Mouse (Mus musculus) brain, embryonic 14.5 days (tissue): ENCODE data around the gene Bcas1. TPM values are rescaled to one million over a fixed set of nuclear protein-coding genes. Genes with fewer than 3 reads are reported as not detected.

Source experiments
- DNase-seq: peaks from one replicate; pipeline ENCODE4 v3.0.0-alpha.2; 2011; ENCODE audit warnings: low read depth
- CTCF ChIP-seq: fragments of 200-500 bp; IDR thresholded peaks from 2 replicates; pipeline ENCODE4 v1.5.1; 2012; ENCODE audit warnings: inconsistent platforms, mild to moderate bottlenecking, moderate library complexity, borderline replicate concordance; ENCODE audit not compliant: insufficient read depth, insufficient read length; ENCODE audit errors: extremely low read depth
- POLR2A ChIP-seq: fragments of 200-500 bp; IDR thresholded peaks from 2 replicates; pipeline ENCODE4 v1.6.1; 2012; ENCODE audit warnings: mild to moderate bottlenecking, inconsistent platforms, borderline replicate concordance; ENCODE audit not compliant: poor library complexity, insufficient read depth, insufficient read length, severe bottlenecking; ENCODE audit errors: extremely low read depth
- polyA plus RNA-seq: library from polyadenylated mRNA; depleted of rRNA; stranded (reverse); fragments of >200 nt; gene quantifications from 2 replicates; pipeline ENCODE4 v1.2.3, GENCODE M21; 2012

Gene Bcas1
- polyA plus RNA-seq, 1 experiment: 9.4 TPM

DNA sequence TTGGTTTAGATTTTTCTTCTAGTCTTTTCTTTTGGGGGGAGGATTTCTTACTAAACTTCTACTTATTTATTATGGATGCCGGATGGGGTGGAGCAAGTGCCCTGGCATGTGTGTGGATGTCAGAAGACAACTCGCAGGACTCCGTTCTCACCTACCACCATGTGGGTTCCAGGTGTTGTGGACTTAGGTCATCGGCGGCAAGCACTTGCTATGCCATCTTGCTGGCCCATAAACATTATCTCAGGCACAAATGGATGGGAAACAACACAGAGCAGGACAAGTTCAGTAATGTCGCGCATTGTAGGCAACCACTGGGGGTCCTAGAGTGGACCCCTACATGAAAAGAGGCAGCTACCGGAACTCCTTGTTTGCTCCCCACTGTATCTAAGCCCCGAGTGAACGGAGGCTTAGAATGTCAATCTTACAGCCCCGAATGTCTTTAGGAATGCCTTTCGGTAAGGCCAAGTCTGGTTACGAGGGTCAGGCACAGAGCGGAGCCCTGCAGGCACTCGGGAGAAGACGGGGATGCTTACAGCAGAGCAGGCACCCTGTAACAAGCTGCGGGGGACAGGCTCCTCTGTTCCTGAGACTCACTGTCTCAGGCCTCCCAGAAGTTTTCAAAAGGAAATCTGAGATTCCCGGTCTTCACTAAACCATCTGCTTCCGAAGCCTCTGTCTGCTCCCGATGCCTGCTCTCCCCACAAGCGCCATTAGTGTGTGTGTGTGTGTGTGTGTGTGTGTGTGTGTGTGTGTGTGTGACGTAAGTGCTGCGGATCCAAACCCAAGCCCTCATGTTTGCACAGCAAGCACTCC, 16.8 kb downstream of the Bcas1 start:
- peak; percentile 56 for DNase-seq
- TF ChIP-seq POLR2A (no peak), CTCF (no peak)

DNA sequence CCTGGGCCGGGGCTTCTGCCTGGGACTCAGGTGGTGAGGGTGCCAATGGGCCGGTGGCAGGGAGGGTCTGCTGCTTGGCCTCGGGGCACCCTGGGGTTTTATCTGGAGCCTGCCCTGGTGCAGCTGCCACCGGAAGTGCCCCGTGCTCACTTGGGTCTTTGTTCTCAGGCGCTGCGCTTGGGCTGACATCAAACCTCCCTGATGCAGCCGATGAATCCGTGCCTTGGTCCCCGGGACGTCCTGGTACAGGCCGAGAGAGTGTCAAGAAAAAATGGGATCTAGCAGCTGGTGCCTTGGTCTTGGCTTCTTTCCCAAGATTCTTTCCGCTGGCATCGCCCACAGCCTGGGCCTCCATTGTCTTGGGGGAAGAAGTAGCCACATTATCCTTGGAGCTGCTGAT, 21.2 kb downstream of the Bcas1 start:
- no peak for TF ChIP-seq CTCF
- TF ChIP-seq POLR2A: no peak
- peak; percentile 70 for DNase-seq

DNA sequence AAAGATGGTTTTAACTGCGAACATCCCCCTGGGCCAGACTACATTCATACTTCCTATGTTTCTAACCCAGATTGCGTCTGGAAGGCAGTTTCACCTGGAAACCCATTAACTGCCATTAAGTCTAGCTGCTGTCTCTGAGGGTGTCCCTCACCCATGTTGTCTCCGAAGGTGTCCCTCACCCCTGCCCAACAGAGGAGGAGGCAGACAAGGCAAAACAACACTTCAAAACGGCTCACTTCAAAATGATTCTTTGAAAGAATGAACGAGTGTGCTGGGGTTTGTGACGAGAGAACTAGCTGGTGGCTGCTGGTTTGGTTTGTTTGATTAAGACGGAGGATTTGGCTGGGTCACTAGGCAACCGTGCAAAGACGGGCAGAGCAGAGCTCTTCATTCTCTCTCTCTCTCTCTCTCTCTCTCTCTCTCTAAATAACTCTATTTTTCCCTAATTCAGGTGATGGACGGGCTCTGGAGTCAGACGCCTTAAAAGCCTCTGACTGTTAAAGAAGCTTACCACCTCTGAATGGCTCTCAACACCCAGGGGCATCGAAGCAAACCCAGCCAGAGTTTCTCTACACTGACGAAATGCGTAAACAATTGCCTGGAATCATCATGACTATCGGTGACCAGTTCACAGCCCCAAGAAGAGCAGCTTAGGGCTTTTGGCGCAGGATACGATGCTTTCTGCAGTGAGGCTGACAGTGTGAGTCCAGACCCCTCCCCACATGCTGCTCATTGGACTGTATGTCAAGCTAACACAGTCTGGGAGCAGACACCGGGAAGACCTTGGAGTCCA, 22.7 kb downstream of the Bcas1 start:
- TF ChIP-seq CTCF (no peak), POLR2A (no peak)
- peak; percentile 78 for DNase-seq

DNA sequence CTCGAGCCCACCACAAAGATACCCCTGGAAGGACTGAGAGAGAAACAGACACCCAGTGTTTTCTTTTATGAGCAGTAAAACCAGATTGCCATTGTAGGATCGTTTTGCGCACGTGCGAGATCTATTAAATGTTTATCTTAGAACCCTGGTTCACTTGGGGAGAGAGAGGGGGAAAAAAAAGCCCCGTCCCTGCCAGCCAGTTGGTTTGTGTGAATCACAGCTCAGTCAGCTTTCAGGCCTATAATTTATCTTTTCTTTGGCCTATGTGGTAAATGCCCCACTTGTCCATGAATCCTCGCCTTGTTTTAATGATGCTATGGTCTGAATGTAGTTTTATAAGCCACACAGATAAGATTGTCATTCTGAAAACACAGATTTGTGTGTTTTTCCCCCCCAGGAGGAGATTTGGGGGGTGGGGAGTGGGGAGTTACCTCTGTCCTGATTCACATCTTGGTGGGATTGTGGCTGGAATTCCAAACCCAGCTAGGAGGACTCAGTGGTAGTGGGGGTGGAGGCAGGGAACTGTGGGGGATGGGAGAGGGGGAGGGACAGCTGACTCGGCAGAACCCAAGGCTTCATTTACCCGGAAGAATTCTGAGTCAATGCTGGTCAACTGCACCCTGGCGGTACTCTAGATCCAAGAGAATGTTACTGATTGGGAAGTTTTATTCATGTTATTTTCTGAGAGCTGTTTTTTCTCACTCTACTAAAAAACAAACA, 23.8 kb downstream of the Bcas1 start:
- TF ChIP-seq POLR2A (no peak), CTCF (no peak)
- no peak for DNase-seq

DNA sequence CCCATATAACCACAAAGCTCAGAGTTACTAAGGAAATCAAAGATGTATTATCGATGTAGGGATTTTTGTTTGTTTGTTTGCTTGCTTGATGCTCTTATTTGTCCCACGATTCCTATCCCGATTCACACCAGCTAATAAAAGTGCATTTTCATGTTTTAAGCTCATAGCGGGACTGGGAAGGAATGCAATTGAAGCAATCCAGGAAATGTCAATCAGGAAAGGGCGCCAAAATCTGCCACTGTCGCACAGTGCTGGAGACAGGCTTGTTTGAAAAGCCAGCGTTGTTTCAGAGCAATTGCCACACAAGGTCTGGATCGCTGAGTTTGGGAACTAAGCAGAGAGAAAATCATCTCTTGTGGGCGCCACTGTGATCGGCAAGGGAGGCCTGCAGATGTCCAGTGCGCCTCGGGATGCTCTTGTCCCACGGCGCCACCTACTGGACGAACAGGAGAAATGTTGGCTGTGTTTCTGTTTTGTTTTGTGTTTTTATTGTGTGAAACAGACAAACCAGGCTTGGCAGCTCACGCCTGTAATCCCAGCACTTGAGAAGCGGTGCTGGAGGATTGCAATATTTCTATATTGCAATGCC, 26.3 kb downstream of the Bcas1 start:
- TF ChIP-seq CTCF (peak; percentile 94), POLR2A (no peak)
- peak; percentile 94 for DNase-seq

DNA sequence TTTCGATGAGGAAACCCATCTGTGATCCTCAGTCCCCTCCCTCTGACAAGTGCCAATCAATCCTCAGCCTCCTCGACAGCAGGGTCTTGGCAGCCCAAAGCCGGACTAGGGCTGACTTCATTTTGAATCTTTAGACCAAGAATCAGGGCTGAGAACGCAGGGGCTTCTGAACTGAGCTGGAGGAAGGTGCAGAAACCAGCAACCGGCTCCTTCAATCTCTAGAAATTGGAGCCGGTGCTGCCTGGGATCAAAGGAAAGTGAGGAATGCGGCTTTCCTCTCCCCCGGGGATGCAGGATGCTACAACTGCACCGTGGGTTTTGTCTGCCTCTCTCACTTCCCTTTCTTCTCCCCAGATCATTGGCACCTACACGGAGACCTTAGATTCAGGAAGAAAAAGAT, 27.0 kb downstream of the Bcas1 start:
- DNase-seq: peak; percentile 41
- TF ChIP-seq CTCF: no peak
- no peak for TF ChIP-seq POLR2A

DNA sequence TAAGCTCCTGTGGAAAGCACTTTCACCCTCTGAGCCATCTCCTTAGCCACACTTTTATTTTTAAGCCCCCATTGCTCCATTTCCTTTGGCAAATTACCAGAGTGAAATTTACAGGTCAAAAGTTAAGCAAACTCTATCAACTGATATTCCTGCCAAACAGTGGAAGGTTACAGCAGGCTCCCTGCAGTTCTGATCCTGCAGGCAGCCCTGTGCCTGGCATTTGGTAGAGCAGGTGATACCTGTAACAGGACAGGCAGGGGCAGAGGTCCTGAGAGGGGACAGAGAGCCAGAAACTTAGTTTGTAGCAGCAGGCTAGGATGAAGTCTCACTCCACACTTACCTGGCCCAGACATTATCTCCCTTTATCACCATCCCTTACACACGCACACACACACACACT, 35.7 kb downstream of the Bcas1 start:
- TF ChIP-seq CTCF: no peak
- TF ChIP-seq POLR2A: no peak
- DNase-seq: no peak

DNA sequence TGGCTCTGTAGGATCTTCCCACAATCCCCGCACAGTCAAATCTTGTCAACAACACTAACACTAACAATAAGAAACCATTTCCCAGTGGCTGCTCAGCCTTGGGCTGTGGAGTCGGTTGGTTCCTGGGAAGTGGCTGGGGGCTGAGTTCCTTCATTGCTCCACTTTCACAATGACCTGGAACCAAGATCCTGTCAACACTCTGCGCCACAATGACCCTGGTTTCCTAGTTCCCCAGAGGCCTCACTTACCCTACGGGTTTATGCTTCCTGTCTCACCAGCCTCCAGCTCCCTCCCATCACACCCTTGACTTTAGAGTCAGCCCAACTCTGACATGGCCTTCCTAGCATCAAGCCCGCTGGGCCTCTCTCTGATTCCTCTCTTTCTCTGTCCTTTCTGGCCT, 39.3 kb downstream of the Bcas1 start:
- TF ChIP-seq POLR2A (no peak), CTCF (no peak)
- DNase-seq: no peak

DNA sequence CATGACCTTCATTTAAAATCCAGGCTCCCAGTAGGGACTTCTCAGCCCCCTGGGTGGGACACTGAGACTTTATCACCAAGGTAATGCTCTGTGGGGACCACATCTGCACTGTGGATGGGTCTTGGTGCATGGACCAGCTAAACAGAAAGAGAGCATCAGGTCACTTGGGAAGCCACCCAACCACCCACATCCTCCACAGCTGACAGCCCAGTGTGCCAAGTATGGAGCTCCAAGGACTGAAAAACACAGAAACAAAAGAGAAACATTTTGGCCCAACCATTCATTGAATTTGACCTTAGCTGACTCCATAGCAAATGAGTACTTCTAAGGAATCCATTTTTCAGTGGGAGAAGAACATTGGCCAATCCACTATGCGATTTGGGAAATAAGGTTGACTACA, 42.1 kb downstream of the Bcas1 start:
- DNase-seq: no peak
- TF ChIP-seq CTCF: no peak
- no peak for TF ChIP-seq POLR2A

DNA sequence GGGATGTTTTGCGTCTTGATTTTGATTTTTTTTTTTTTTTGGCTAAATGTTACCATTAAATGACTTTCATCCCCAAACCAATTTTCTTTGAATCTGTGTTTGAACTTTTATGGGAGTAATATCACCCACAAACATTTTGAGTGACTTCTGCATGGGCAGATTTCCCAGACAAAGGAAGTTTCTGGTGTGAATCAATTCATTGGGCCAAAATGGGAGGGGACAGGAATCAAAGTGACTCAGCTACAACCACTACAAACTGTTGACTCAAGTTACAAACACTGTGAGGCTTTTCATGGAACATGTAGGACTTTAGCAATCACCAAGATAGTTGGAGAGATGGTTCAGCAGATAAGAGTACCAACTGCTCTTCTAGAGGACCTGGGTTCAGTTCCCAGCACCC, 42.9 kb downstream of the Bcas1 start:
- DNase-seq: no peak
- TF ChIP-seq POLR2A (no peak), CTCF (no peak)

DNA sequence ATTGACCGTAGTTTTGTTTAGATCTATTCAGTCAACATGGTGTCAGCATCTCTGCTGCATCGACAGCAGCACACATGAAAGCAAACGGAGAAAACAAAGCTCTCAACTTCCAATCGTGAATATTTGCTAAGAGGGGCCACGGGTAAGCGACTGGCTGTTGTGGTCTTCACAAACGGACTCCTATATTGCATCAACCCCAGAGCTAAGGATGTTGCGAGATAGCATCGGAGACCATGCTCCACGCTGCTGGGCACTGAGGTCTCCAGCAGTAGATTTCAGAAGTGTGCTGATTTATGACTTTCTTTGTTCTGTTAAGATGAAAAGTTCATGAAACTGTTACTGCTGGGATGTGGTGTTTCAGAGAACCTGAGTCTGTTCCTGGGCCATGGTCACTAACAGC, 54.3 kb downstream of the Bcas1 start:
- TF ChIP-seq CTCF (no peak), POLR2A (no peak)
- no peak for DNase-seq
